Mouse (Mus musculus) frontal cortex, postnatal 14 days (tissue): ENCODE results near the gene Fkbp1b.
"Not testable (repeated sequence)": the region's sequence is repeated elsewhere in the genome, so short reads cannot be mapped to it uniquely, and the experiment has no call there.

Experiments used
- DNase-seq, 2 experiments: peaks; one replicate each; pipeline ENCODE4 v3.0.0; 2022; ENCODE audit warnings: low spot score in 2 of 2

Fkbp1b gene

DNA sequence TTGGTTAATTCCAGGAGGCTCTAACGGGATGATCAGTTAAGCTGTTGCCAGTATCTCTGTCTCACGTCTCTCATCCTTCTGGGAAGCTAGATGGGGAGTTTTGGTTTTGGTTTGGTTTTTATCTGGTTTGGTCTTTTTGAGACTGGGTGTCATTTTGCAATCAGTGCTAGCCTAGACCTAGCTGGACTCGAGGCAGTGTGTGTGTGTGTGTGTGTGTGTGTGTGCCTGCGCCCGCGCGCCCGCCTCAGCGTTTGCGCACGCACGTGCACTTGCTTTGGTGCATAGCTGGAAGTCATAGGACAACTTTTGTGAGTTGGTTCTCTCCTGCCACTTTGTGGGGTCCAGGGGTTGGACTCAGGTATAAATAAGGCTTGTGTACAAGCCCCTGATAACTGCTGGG lies 2.4 kb upstream of the Fkbp1b start:
- no peak for DNase-seq

DNA sequence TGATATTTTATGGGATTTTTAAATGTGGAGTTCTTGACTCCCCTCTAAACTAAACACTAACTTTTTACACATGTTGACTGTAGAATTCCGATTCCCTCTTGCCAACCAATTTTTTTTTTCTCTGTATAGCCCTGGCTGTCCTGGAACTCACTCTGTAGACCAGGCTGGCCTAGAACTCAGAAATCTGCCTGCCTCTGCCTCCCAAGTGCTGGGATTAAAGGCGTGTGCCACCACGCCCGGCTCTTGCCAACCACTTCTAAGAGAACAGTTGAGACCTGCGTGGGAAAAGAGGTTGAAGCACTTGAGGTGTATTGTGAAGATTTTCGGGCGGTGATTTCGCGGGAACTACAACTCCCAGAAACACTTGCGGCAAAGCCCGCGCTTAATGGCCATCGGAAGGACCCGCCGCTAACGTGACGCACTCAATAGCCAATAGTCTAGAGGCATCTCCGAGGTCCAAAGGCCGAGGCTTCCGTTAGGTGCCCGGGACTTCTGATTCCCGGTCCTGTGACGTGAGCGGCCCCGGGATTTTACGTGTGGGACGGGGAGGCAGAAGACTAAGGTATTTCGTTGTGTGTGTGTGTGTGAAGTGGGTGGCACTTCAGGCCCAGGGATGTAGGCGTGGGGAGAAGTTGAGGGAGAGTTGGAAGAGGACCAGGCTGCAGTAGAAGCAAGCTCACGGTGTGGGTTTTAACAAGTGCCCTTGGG lies 1.7 kb upstream of the Fkbp1b start, which contains the start of gene Wdcp:
Wdcp (plus strand) TSS at position 414 of the 708 bp plus-strand sequence.
- peak; percentile 85 to 87 for DNase-seq

GRCm38 (mm10) chr12:4842456-4842855 lies 1.1 kb upstream of the Fkbp1b start:
- DNase-seq = no peak

DNA sequence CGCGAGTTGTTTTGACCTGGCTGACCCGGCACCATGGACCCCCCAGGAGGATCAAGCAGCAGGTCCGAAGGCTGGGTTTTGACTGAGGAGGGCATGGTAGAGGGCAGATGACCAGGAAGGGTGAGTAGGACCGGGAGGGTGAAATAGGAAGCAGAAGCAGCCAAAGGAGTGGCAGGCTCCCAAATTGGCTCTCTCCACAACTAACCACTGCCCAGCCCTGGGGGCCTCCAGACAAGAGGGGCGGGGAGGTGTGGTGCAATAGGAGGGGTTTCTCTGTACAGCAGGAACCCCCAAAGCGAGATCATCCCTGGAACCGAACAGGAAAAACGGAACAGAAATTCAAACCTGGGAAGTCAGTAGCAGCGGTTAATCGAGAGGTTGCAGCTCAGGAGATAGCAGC lies 650 bp downstream of the Fkbp1b start:
- DNase-seq = no peak

DNA sequence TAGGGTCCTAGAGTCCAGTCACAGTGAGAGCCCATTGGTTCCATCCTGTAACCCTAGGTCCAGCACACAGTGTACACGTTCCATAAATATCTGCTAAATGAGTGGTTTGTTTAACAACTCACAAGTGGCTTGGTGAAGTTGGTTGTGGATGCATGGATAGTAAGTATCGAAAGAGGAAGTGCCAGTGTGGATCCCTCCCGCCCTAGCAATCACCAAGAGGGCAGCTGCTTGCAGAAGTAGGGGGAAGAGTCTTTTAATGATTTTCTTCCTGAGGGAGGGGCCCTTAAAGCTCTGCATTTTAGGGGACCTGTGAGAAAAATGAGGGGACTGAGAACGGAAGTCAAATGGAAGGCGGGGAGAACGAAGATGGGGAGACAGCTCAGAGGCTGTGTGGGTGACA lies 1.4 kb downstream of the Fkbp1b start:
- DNase-seq = no peak

DNA sequence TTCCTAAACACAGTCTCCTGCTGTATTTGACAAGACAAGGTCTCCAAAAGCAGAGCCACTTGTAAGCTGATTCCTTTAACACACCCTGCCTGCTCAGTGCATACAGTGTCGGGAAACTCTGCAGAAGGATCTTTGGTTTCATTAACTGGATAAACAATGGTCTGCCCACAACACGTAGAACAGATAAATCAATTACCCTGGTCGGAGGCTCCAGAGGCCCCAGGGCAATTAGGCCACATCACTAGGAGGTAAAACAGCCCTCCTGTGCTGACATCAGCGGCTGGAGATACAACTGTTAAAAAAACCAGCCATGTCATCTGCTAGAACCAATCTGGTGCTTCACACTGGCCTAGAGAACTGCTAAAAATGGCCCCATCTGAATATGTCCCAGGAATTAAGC lies 4.4 kb downstream of the Fkbp1b start:
- DNase-seq = no peak

DNA sequence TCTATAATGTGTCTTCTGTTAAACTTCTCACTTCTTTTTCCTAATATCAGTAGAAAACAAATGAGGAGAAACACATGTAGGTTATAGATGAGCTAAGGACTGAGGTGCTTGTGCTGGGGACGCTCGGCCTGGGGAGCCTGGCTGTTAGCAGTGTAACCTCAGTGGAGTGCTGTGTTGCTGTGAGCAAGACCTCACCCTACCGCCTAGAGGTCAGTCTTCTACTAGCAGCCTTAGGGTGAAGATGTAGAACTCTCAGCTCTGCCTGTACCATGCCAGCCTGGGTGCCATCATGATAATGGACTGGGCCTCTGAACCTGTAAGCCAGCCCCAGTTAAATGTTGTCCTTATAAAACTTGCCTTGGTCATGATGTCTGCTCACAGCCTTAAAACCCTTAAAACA lies 14.1 kb downstream of the Fkbp1b start:
- no peak for DNase-seq

- peak; percentile 94 to 97 for DNase-seq
These were observed 23.9 kb downstream of the Fkbp1b start, which contains the start of gene Sf3b6 for GRCm38 (mm10) chr12:4817361-4818101. Gene Sf3b6, plus strand, starts transcription at chr12:4817544.

DNA sequence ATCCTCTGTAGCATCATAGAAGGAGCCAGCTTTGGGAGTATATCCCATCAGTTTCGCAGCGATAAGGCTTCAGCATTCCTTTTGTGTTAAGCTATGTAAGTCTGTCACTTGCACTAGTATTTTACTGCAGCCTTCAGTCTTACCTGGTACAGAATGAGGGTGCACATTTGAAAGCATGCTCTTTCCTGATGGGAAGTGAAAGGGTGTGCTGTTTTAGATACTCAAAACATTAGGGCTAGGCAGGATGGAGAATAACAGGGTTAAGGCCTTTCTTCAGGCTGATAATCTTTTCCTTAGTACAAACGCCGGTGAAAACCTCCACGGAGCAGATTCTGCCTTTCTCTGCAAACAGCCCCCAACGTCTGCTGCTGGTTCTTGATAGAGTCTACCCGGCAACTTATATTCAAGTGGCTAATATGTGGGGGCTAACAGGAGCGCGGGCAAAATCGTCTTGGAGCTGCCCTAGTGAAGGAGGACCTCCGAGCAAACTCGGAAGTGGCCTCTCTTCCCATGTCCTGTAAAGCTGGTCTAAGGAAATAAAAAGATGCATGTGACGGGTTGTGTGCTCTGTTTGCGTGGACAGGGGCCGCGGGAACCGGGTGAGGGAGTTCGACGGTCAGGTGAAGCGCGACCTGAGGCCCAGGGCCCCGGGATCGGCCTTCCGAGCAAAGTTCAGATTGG lies 24.6 kb downstream of the Fkbp1b start:
- no peak for DNase-seq

DNA sequence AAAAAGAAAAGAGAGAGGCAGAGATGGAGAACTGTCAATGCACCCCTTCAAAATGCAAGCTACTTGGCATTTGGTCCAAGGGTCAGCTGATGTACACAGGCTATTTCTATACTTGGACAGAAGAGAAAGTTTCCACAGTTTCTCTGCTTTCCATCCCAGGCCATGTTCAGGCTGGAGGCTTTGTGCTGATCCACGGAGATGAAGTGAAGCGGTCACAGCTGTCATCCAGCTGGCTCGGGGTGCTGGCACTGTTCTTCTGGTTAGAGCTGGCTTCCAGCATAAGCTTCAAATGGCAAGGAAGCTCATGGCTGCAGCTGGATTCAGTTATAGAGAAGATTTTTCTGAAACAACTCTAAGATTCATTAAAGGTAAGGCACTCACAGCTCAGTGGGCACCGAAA lies 27.8 kb downstream of the Fkbp1b start:
- no peak for DNase-seq

DNA sequence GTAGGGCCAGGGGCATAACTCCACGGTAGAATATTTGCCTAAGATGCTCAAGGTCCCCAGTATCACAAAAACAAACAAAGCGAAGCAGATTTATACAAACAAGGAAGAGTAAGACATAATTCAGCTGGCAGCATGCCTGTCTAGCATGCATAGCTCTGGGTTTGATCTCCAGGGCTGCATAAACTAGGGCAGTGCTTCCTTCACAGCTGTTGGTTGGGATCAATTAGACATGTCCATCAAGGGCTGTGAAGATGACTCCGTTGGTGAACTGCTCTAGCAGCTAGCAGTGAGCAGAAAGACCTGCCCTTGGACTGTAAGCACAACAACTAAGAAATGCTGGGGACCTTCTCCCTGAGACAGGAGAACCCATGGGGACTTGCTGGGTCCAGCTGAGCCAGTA lies 29.7 kb downstream of the Fkbp1b start:
- no peak for DNase-seq

DNA sequence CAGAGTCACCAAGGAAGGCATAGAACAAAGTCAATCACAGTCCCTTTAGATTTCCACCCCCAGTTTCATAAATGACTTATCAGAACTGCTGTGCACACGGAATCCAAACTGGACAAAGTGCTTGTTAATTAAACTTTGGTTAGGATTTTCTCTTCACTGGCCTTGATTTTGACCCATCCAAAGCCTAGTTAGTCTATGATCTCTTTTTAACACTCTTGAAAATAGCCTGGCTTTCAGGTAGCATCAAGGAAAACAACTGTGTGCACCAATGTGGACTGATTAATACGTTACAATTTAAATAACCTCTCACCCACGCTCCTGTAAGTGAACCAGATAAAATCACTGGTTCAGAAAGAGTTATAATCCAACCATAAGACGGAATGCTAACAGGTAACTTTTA lies 30.4 kb downstream of the Fkbp1b start:
- no peak for DNase-seq

GRCm38 (mm10) chr12:4797471-4797870 lies 43.9 kb downstream of the Fkbp1b start:
- DNase-seq = not testable (repeated sequence)

DNA sequence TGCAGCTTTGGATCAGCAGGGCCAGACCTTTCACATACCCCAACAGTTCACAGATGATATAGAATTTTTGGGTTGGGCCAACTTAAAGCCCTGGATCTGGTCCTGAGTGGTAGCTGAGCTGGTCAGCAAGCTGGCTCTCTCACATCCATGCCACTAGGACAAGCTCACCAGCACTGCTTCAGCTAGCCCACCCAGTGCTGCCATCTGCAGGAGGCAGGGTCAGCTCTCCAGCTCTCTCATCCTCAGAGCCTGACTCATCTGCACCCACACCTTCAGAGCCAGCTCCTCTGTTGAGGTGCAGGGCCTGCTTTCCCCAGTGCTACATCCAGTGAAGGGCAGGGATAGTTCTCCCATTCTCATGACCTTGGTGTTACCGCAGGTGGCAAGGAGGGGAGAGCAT lies 47.7 kb downstream of the Fkbp1b start:
- no peak for DNase-seq

- DNase-seq = not testable (repeated sequence)
These were observed 53.3 kb downstream of the Fkbp1b start for GRCm38 (mm10) chr12:4788128-4788527.

DNA sequence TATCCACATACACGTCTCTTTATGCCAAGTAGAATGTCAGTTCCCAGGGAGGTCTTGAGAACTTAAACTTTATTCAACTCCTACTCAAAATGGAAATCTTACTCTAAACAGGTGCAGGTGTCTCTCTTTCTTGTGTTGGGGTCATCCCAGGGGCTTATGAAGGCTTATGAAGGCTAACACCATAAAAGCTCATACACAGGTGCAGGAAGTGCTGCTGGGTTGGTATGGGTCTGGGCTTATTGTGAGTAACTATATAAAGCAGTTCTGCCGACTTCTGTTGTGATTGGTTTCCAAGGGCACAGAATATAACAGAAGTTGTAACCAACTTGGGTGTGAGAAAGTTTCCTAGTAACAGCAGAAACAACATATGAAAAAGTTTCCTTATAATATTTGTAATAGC lies 56.9 kb downstream of the Fkbp1b start:
- no peak for DNase-seq

- DNase-seq = no peak
These were observed 57.8 kb downstream of the Fkbp1b start for GRCm38 (mm10) chr12:4783598-4783997.
